Mouse (Mus musculus) megakaryocyte, embryonic 14.5 days (primary cell): ENCODE data around the gene Slain1.

Experiments used
- FLI1 ChIP-seq: IDR thresholded peaks from 2 replicates; pipeline ENCODE4 v1.6.1; 2012; ENCODE audit warnings: low read length, inconsistent platforms, mixed read lengths
- GATA1 ChIP-seq: IDR thresholded peaks from 3 replicates; pipeline ENCODE4 v1.6.1; 2012; ENCODE audit warnings: mixed read lengths, low read length, inconsistent platforms, borderline replicate concordance

DNA sequence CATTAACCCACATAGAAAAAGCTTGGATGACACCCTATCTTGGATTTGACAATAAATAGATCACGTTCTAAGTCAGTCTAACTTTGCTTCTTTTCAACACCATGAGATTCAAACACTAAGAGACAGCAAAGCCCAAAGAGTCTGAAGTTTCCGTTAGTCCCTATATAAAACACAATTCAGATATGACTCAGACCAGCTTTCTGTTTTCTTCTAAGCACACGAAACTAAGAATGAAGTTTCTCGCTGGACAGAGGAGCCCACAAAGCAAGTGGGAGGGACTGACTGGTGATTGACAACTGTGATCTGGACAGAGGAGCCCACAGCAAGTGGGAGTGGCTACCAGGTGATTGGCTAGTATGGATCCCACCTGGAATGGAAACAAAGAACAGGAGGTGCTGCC is 30.3 kb upstream of the Slain1 start:
- TF ChIP-seq FLI1 = no peak
- no peak for TF ChIP-seq GATA1
